8 mouse cellular contexts compared by ENCODE assay signal in genomic region chr5:127751262-127751975, GRCm38 (mm10).
DNase-seq lines count a peak whose midpoint lies in the region; ATAC-seq and TF ChIP-seq lines count a peak whose summit lies in the region.

No protein-coding gene starts in this region.

- H3K9ac ChIP-seq in heart, embryonic 14.5 days (ENCODE audit: low read length), result no peak overlapping the region
- no peak overlapping the region for H3K9ac ChIP-seq in heart, adult 2 months (ENCODE audit: low read depth, low read length)
- peak overlapping the region; percentile 75 for H3K9ac ChIP-seq in MEL (ENCODE audit: control insufficient read depth, low read depth, low read length, poor library complexity, severe bottlenecking)

- peak overlapping the region; percentile 45 for H3K4me2 ChIP-seq in heart, embryonic 14.5 days (ENCODE audit: low read length)

- H3K4me1 ChIP-seq in heart, embryonic 14.5 days (ENCODE audit: control insufficient read depth in 2 of 2, insufficient read depth in 2 of 2, low read length in 2 of 2), result peaks cover 0 to 3% of the 10 kb centered on the region in 2 experiments; a peak in 1 of 4 replicates
- H3K4me1 ChIP-seq in heart, adult 2 months (ENCODE audit: control insufficient read depth, insufficient read depth, low read length), result no peaks in the 10 kb centered on the region
- H3K4me1 ChIP-seq in MEL (ENCODE audit: control insufficient read depth in 1 of 2, insufficient read depth in 2 of 2, low read length in 2 of 2), result peaks cover 0 to 9% of the 10 kb centered on the region in 2 experiments; a peak in 2 of 4 replicates
- H3K4me1 ChIP-seq in forebrain, embryonic 10.5 days, result peaks cover 11% of the 10 kb centered on the region

- H3K4me3 ChIP-seq in heart, embryonic 14.5 days (ENCODE audit: control insufficient read depth in 1 of 2, insufficient read depth in 1 of 2, low read depth in 1 of 2, low read length in 2 of 2), result no peak overlapping the region
- no peak overlapping the region for H3K4me3 ChIP-seq in heart, adult 2 months
- peak overlapping the region; percentile 52 to 59 for H3K4me3 ChIP-seq in MEL (ENCODE audit: control insufficient read depth in 1 of 2, insufficient read depth in 1 of 2, low read depth in 2 of 2, low read length in 2 of 2)
- no peak overlapping the region for H3K4me3 ChIP-seq in forebrain, embryonic 10.5 days

- H3K27me3 ChIP-seq in heart, embryonic 14.5 days (ENCODE audit: control insufficient read depth, insufficient read depth, low read length), result no peaks in the 10 kb centered on the region
- no peaks in the 10 kb centered on the region for H3K27me3 ChIP-seq in heart, adult 2 months (ENCODE audit: control insufficient read depth, insufficient read depth, low read length)
- no peaks in the 10 kb centered on the region for H3K27me3 ChIP-seq in MEL (ENCODE audit: control insufficient read depth in 1 of 2, insufficient read depth in 2 of 2, low read length in 2 of 2)
- no peaks in the 10 kb centered on the region for H3K27me3 ChIP-seq in forebrain, embryonic 10.5 days (ENCODE audit: poor library complexity, severe bottlenecking)

- no peak for TF ChIP-seq RAD21 in MEL (IDR thresholded peaks at IDR 0.05; ENCODE audit: low read depth, low read length)

- no peak for TF ChIP-seq CTCF in heart, adult 2 months (IDR thresholded peaks at IDR 0.05)
- TF ChIP-seq CTCF in MEL (IDR thresholded peaks at IDR 0.05 in 2 of 3, conservative IDR thresholded peaks at IDR 0.05 in 1 of 3; ENCODE audit: control insufficient read depth in 1 of 3, insufficient read depth in 1 of 3, low read depth in 2 of 3, low read length in 3 of 3, poor library complexity in 1 of 3, severe bottlenecking in 1 of 3), result no peak

- 12% methylated on average over 20 of the region's 20 CpGs for WGBS in heart, embryonic 14.5 days
- WGBS in heart, adult 2 months, result 18% methylated on average over 20 of the region's 20 CpGs
- 39% methylated on average over 20 of the region's 20 CpGs for WGBS in forebrain, embryonic 10.5 days

- no peaks in the 10 kb centered on the region for H3K36me3 ChIP-seq in heart, embryonic 14.5 days (ENCODE audit: control insufficient read depth, insufficient read depth, low read length)
- no peaks in the 10 kb centered on the region for H3K36me3 ChIP-seq in heart, adult 2 months (ENCODE audit: control insufficient read depth, insufficient read depth, low read length)
- H3K36me3 ChIP-seq in MEL (ENCODE audit: control insufficient read depth in 1 of 2, insufficient read depth in 2 of 2, low read length in 2 of 2), result peaks cover 0 to 3% of the 10 kb centered on the region in 2 experiments; a peak in 1 of 4 replicates
- H3K36me3 ChIP-seq in forebrain, embryonic 10.5 days (replicated peaks), result no peaks in the 10 kb centered on the region

- DNase-seq in heart, adult 2 months, result no peak
- peak; percentile 86 for DNase-seq in MEL (ENCODE audit: low read depth, low spot score)
- DNase-seq in forebrain, embryonic 10.5 days (ENCODE audit: extremely low spot score, low spot score), result peak; percentile 12
- DNase-seq in lung, postnatal 14 days, result no peak
- no peak for DNase-seq in ovary, postnatal 10 days (ENCODE audit: low spot score)

- intact Hi-C loops in heart, adult 2 months (cut with DNase I), result no loop called here

- no peak for TF ChIP-seq POLR2A in heart, adult 2 months (IDR thresholded peaks at IDR 0.05; ENCODE audit: insufficient read depth, low read depth, low read length)
- TF ChIP-seq POLR2A in MEL (IDR thresholded peaks at IDR 0.05; ENCODE audit: control insufficient read depth in 1 of 2, insufficient read depth in 1 of 2, low read depth in 1 of 2, low read length in 2 of 2, poor library complexity in 1 of 2), result peak in 1 of 2 experiments; percentile 59; a peak in 1 of 4 replicates

- H3K27ac ChIP-seq in heart, embryonic 14.5 days (replicated peaks in 1 of 2; ENCODE audit: control insufficient read depth in 1 of 2, insufficient read depth in 1 of 2, low read depth in 2 of 2, low read length in 2 of 2), result no peak overlapping the region
- H3K27ac ChIP-seq in heart, adult 2 months, result no peak overlapping the region
- peak overlapping the region; percentile 94 for H3K27ac ChIP-seq in MEL (ENCODE audit: control insufficient read depth, low read depth, low read length)
- H3K27ac ChIP-seq in forebrain, embryonic 10.5 days, result 0 out of 2 replicates have a peak overlapping the region, but pooled peaks have one; percentile 40

- no peak for ATAC-seq in heart, embryonic 14.5 days (ENCODE audit: insufficient number of reproducible peaks, insufficient read depth, low FRiP score, low read depth)
- ATAC-seq in megakaryocyte-erythroid progenitor cell, adult 5-6 weeks (replicated peaks; ENCODE audit: low FRiP score, low TSS enrichment, poor library complexity, severe bottlenecking), result peak; percentile 80
- no peak for ATAC-seq in frontal cortex, adult (ENCODE audit: low TSS enrichment)

- no peaks in the 10 kb centered on the region for H3K9me3 ChIP-seq in heart, embryonic 14.5 days (ENCODE audit: control insufficient read depth, low read length)
- no peaks in the 10 kb centered on the region for H3K9me3 ChIP-seq in MEL (replicated peaks; ENCODE audit: insufficient read depth, low read length)
- H3K9me3 ChIP-seq in forebrain, embryonic 10.5 days, result no peaks in the 10 kb centered on the region; the same call in 1 of the 2 replicates

- no peaks in the 10 kb centered on the region for H3K79me2 ChIP-seq in heart, adult 2 months (replicated peaks; ENCODE audit: control insufficient read depth, insufficient read depth, low read length)
- no peaks in the 10 kb centered on the region for H3K79me2 ChIP-seq in MEL (ENCODE audit: control insufficient read depth, insufficient read depth, low read length, poor library complexity)

- TF ChIP-seq EP300 in heart, adult 2 months (IDR thresholded peaks at IDR 0.05; ENCODE audit: insufficient read depth, low read depth, low read length), result no peak
- TF ChIP-seq EP300 in MEL (IDR thresholded peaks at IDR 0.05; ENCODE audit: low read depth in 1 of 2, low read length in 2 of 2), result peak; percentile 62 to 82

TF ChIP-seq in MEL, 35 proteins besides CTCF, POLR2A, EP300 and RAD21:
- TF ChIP-seq POLR2AphosphoS2 (IDR thresholded peaks at IDR 0.05; ENCODE audit: low read length), result no peak
- TF ChIP-seq ETS1 (IDR thresholded peaks at IDR 0.05; ENCODE audit: low read depth, low read length), result peak; percentile 62; the same call in 1 of the 2 replicates
- TF ChIP-seq ZKSCAN1 (IDR thresholded peaks at IDR 0.05; ENCODE audit: low read depth, low read length), result no peak
- no peak for TF ChIP-seq USF2 (IDR thresholded peaks at IDR 0.05; ENCODE audit: borderline replicate concordance in 1 of 2, insufficient read depth in 1 of 2, low read depth in 1 of 2, low read length in 2 of 2)
- TF ChIP-seq CHD2 (IDR thresholded peaks at IDR 0.05; ENCODE audit: low read length), result no peak
- TF ChIP-seq TBP (IDR thresholded peaks at IDR 0.05; ENCODE audit: low read depth, low read length), result no peak
- no peak for TF ChIP-seq NELFE (IDR thresholded peaks at IDR 0.05; ENCODE audit: low read depth, low read length)
- no peak for TF ChIP-seq ELF1 (IDR thresholded peaks at IDR 0.05; ENCODE audit: low read depth, low read length)
- TF ChIP-seq RCOR1 (IDR thresholded peaks at IDR 0.05; ENCODE audit: low read depth, low read length), result no peak
- no peak for TF ChIP-seq MAFK (IDR thresholded peaks at IDR 0.05; ENCODE audit: borderline replicate concordance, low read depth, low read length)
- TF ChIP-seq E2F4 (IDR thresholded peaks at IDR 0.05; ENCODE audit: borderline replicate concordance, low read depth, low read length), result no peak
- TF ChIP-seq BHLHE40 (IDR thresholded peaks at IDR 0.05; ENCODE audit: borderline replicate concordance, low read depth, low read length), result no peak
- no peak for TF ChIP-seq HCFC1 (IDR thresholded peaks at IDR 0.05; ENCODE audit: low read depth, low read length)
- peak; percentile 22; the same call in 1 of the 2 replicates for TF ChIP-seq TAL1 (IDR thresholded peaks at IDR 0.05; ENCODE audit: low read length)
- TF ChIP-seq TCF12 (IDR thresholded peaks at IDR 0.05; ENCODE audit: low read depth, low read length), result peak; percentile 66
- peak; percentile 65 for TF ChIP-seq GATA1 (IDR thresholded peaks at IDR 0.05; ENCODE audit: low read depth, low read length)
- TF ChIP-seq SIN3A (IDR thresholded peaks at IDR 0.05; ENCODE audit: low read length), result peak; percentile 53; the same call in 1 of the 2 replicates
- no peak for TF ChIP-seq KAT2A (conservative IDR thresholded peaks at IDR 0.05; ENCODE audit: low read depth, low read length)
- TF ChIP-seq NRF1 (IDR thresholded peaks at IDR 0.05; ENCODE audit: insufficient read depth, low read depth, low read length, poor library complexity, severe bottlenecking), result 0 out of 2 replicates have a peak, but pooled peaks have one; percentile 18
- TF ChIP-seq MYC (IDR thresholded peaks at IDR 0.05; ENCODE audit: low read depth, low read length), result no peak
- TF ChIP-seq MAZ (IDR thresholded peaks at IDR 0.05; ENCODE audit: low read depth, low read length), result peak; percentile 47; the same call in 1 of the 2 replicates
- no peak for TF ChIP-seq MAX (IDR thresholded peaks at IDR 0.05; ENCODE audit: low read length)
- no peak for TF ChIP-seq SMC3 (IDR thresholded peaks at IDR 0.05; ENCODE audit: low read depth, low read length)
- TF ChIP-seq JUND (IDR thresholded peaks at IDR 0.05; ENCODE audit: low read depth, low read length), result no peak
- no peak for TF ChIP-seq UBTF (IDR thresholded peaks at IDR 0.05; ENCODE audit: borderline replicate concordance, insufficient read depth, low read depth, low read length)
- TF ChIP-seq ZNF384 (IDR thresholded peaks at IDR 0.05; ENCODE audit: low read depth, low read length), result no peak
- TF ChIP-seq USF1 (IDR thresholded peaks at IDR 0.05; ENCODE audit: low read depth, low read length), result no peak
- no peak for TF ChIP-seq POLR2AphosphoS5 (IDR thresholded peaks at IDR 0.05; ENCODE audit: borderline replicate concordance, low read depth, low read length)
- no peak for TF ChIP-seq ZMIZ1 (IDR thresholded peaks at IDR 0.05; ENCODE audit: low read depth, low read length)
- TF ChIP-seq MYB (IDR thresholded peaks at IDR 0.05; ENCODE audit: low read depth, low read length), result peak; percentile 69; the same call in 1 of the 2 replicates
- TF ChIP-seq CHD1 (IDR thresholded peaks at IDR 0.05; ENCODE audit: low read depth, low read length), result no peak
- TF ChIP-seq GABPA (IDR thresholded peaks at IDR 0.05; ENCODE audit: low read depth, low read length), result no peak
- TF ChIP-seq MXI1 (IDR thresholded peaks at IDR 0.05; ENCODE audit: low read depth, low read length), result peak; percentile 36; the same call in 1 of the 2 replicates
- no peak for TF ChIP-seq ZC3H11A (IDR thresholded peaks at IDR 0.05; ENCODE audit: low read depth, low read length)
- no peak for TF ChIP-seq MEF2A (IDR thresholded peaks at IDR 0.05; ENCODE audit: extremely low read depth, insufficient replicate concordance, low read depth, low read length, poor library complexity, severe bottlenecking)

Comparison
In these comparisons a context has a peak if more than half of its experiments do, and no peak if none do; other contexts are left out.
1. H3K27ac ChIP-seq: peak in MEL (single experiment) and forebrain, embryonic 10.5 days (single experiment); none in heart, embryonic 14.5 days (0 of 2) and heart, adult 2 months (single experiment).
2. H3K4me3 ChIP-seq: peak in MEL (2 of 2); none in heart, embryonic 14.5 days (0 of 2), heart, adult 2 months (single experiment) and forebrain, embryonic 10.5 days (single experiment).
3. DNase-seq: peak in MEL (single experiment) and forebrain, embryonic 10.5 days (single experiment); none in heart, adult 2 months (0 of 2), lung, postnatal 14 days (single experiment) and ovary, postnatal 10 days (single experiment).